Mouse (Mus musculus) embryo, embryonic 11 days (tissue): ENCODE measurements around the gene Eef1a1.

Source experiments
- DNase-seq: peaks from one replicate; pipeline ENCODE4 v3.0.0-alpha.2; 2015

Eef1a1 gene

GRCm38 (mm10) chr9:78475383-78475780, 13.6 kb downstream of the Eef1a1 start:
- DNase-seq: no peak

- no peak for DNase-seq
Observed at GRCm38 (mm10) chr9:78474771-78475382, 14.1 kb downstream of the Eef1a1 start.

GRCm38 (mm10) chr9:78474270-78474669, 14.7 kb downstream of the Eef1a1 start:
- no peak for DNase-seq

GRCm38 (mm10) chr9:78473588-78473987, 15.4 kb downstream of the Eef1a1 start:
- DNase-seq: no peak

GRCm38 (mm10) chr9:78465725-78466124, 23.2 kb downstream of the Eef1a1 start:
- no peak for DNase-seq

- no peak for DNase-seq
Observed at GRCm38 (mm10) chr9:78463337-78463736, 25.6 kb downstream of the Eef1a1 start.

- no peak for DNase-seq
Observed at GRCm38 (mm10) chr9:78457026-78457425, 31.9 kb downstream of the Eef1a1 start.

- DNase-seq: no peak
Observed at GRCm38 (mm10) chr9:78451382-78451781, 37.6 kb downstream of the Eef1a1 start.

- DNase-seq: no peak
Observed at GRCm38 (mm10) chr9:78450404-78450803, 38.5 kb downstream of the Eef1a1 start.

GRCm38 (mm10) chr9:78447973-78448873, 40.7 kb downstream of the Eef1a1 start, which contains the start of the genes Mto1 and Gm17324:
TSS of gene Mto1 (plus strand) at chr9:78448208.
TSS of gene Gm17324 (minus strand) at chr9:78448786.
- DNase-seq: peak; percentile 94

GRCm38 (mm10) chr9:78447606-78447972, 41.4 kb downstream of the Eef1a1 start:
- DNase-seq: no peak

- peak; percentile 64 for DNase-seq
Observed at GRCm38 (mm10) chr9:78442579-78443392, 46.2 kb downstream of the Eef1a1 start, which contains the start of gene Cgas. TSS of gene Cgas (minus strand) at chr9:78443237.

- no peak for DNase-seq
Observed at GRCm38 (mm10) chr9:78442237-78442578, 46.7 kb downstream of the Eef1a1 start.

GRCm38 (mm10) chr9:78439426-78439825, 49.5 kb downstream of the Eef1a1 start:
- no peak for DNase-seq

- no peak for DNase-seq
Observed at GRCm38 (mm10) chr9:78432471-78432870, 56.5 kb downstream of the Eef1a1 start.

GRCm38 (mm10) chr9:78430486-78430885, 58.5 kb downstream of the Eef1a1 start:
- no peak for DNase-seq

GRCm38 (mm10) chr9:78429551-78429950, 59.4 kb downstream of the Eef1a1 start:
- DNase-seq: no peak

- DNase-seq: no peak
Observed at GRCm38 (mm10) chr9:78428870-78429432, 60.0 kb downstream of the Eef1a1 start.
